1 mouse cellular context compared by ENCODE assay signal in the genomic region with DNA sequence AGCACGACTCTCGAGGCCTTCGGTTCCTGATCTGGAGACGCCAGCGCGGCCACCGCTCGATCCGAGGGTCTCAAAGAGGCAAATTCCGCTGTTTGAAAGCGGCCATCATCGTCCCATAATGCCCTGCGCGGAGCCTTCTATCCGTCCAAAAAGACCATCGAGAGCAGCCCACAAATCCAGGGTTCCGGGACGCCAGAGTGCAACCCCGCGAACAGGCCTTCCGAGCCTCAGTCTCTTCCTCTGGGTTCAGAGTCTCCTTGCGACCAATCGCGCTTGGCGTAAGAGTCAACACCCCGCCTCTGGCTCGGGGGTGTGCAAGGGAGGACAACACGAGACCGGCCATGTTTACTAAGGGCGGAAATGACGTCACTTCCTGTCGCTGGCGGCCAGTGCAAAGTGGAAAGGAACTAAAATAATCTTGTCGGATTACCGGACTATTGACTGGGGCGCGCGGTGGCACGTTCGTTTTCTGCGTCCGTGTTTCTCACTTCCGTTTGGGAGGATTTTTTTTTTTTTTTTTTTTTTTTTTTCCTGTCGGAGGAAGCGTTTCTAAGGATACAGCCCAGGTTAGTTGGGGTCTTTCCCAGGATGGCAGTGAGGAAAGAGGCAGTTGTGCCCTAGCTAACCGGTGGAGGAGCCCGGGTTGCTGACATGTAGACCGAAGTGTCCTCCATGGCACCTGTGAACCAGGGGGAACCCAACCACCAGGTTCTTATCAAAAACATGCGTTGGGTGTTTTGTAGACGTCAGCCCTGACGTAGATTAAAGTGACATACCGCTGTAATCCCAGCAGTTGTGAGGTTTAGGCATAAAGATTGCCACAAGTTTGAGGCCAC.
TF ChIP-seq lines count a peak whose summit lies in the region.

Dhx38 (minus strand) TSS at position 364 of the 836 bp plus-strand sequence.
Txnl4b (plus strand) TSS at position 395 of the 836 bp plus-strand sequence.

TF ChIP-seq in CH12.LX, 34 proteins besides CTCF, POLR2A, EP300 and RAD21 (continued from another document):
- TF ChIP-seq NELFE (IDR thresholded peaks at IDR 0.05; ENCODE audit: low read depth, low read length) (peak; percentile 45), SIN3A (IDR thresholded peaks at IDR 0.05; ENCODE audit: low read length) (peak; percentile 98), USF2 (conservative IDR thresholded peaks at IDR 0.05; ENCODE audit: low read depth, low read length) (no peak), IRF4 (IDR thresholded peaks at IDR 0.05; ENCODE audit: low read depth, low read length) (peak; percentile 71; the same call in 1 of the 2 replicates), ZC3H11A (IDR thresholded peaks at IDR 0.05; ENCODE audit: low read depth, low read length) (no peak), CHD1 (IDR thresholded peaks at IDR 0.05; ENCODE audit: low read depth, low read length) (no peak), ZNF384 (IDR thresholded peaks at IDR 0.05; ENCODE audit: low read depth, low read length) (peak; percentile 100), MAFK (IDR thresholded peaks at IDR 0.05; ENCODE audit: insufficient replicate concordance, low read length) (no peak), HCFC1 (IDR thresholded peaks at IDR 0.05; ENCODE audit: low read depth, low read length) (peak; percentile 97), JUN (IDR thresholded peaks at IDR 0.05; ENCODE audit: insufficient read depth, low read depth, low read length) (peak; percentile 94), NRF1 (IDR thresholded peaks at IDR 0.05; ENCODE audit: low read depth, low read length) (peak; percentile 79), ELF1 (IDR thresholded peaks at IDR 0.05; ENCODE audit: low read depth, low read length) (peak; percentile 96), MEF2A (IDR thresholded peaks at IDR 0.05; ENCODE audit: borderline replicate concordance, low read depth, low read length) (peak; percentile 90), USF1 (IDR thresholded peaks at IDR 0.05; ENCODE audit: low read depth, low read length) (no peak), TCF12 (IDR thresholded peaks at IDR 0.05; ENCODE audit: low read depth, low read length) (peak; percentile 67; the same call in 1 of the 2 replicates), SMC3 (IDR thresholded peaks at IDR 0.05; ENCODE audit: low read depth, low read length) (no peak), GABPA (IDR thresholded peaks at IDR 0.05; ENCODE audit: insufficient replicate concordance, low read depth, low read length) (peak; percentile 45; the same call in 1 of the 2 replicates), POLR2AphosphoS2 (IDR thresholded peaks at IDR 0.05; ENCODE audit: low read depth, low read length) (no peak), BHLHE40 (IDR thresholded peaks at IDR 0.05; ENCODE audit: low read depth, low read length) (peak; percentile 75), PAX5 (IDR thresholded peaks at IDR 0.05; ENCODE audit: low read length) (no peak), RCOR1 (conservative IDR thresholded peaks at IDR 0.05; ENCODE audit: low read depth, low read length) (no peak; the same call in none of the 2 replicates), E2F4 (IDR thresholded peaks at IDR 0.05; ENCODE audit: insufficient replicate concordance, low read depth, low read length) (no peak; the same call in 1 of the 2 replicates), JUND (conservative IDR thresholded peaks at IDR 0.05; ENCODE audit: low read depth, low read length) (peak; percentile 96), ETS1 (conservative IDR thresholded peaks at IDR 0.05; ENCODE audit: low read depth, low read length) (peak; percentile 52), MAX (IDR thresholded peaks at IDR 0.05; ENCODE audit: low read length) (peak; percentile 83), ZKSCAN1 (IDR thresholded peaks at IDR 0.05; ENCODE audit: borderline replicate concordance, low read depth, low read length) (peak; percentile 34; the same call in 1 of the 2 replicates), MAZ (IDR thresholded peaks at IDR 0.05; ENCODE audit: low read depth, low read length) (peak; percentile 54; the same call in 1 of the 2 replicates), KAT2A (IDR thresholded peaks at IDR 0.05; ENCODE audit: insufficient replicate concordance, low read length) (peak; percentile 93; the same call in 1 of the 2 replicates), MXI1 (IDR thresholded peaks at IDR 0.05; ENCODE audit: low read depth, low read length) (peak; percentile 94)
